Mouse (Mus musculus) stomach, postnatal 0 days (tissue): ENCODE data around the gene Cacna1a. TPM values are rescaled to one million over a fixed set of nuclear protein-coding genes. Genes with fewer than 3 reads are reported as not detected.
A peak's percentile ranks its signal among the peaks of the same experiment; 100 is the strongest.

Experiments used
- ATAC-seq: fragments of 200-750 bp; cut with Nextera tagmentation; 2 replicates; pipeline ENCODE4 v1.8.0; 2017; ENCODE audit not compliant: low FRiP score, low TSS enrichment
- DNase-seq: peaks from one replicate; pipeline ENCODE4 v3.0.0-alpha.2; 2016; ENCODE audit warnings: low spot score
- H3K27ac ChIP-seq: fragments of 300-500 bp; sonication (generic); replicated peaks from 2 replicates; pipeline ENCODE4 v1.5.1; 2014; ENCODE audit warnings: mild to moderate bottlenecking, control low read depth
- H3K27me3 ChIP-seq: fragments of 300-500 bp; sonication (generic); 2 replicates; pipeline ENCODE4 v1.6.1; 2014; ENCODE audit warnings: low read length; ENCODE audit not compliant: control insufficient read depth, insufficient read depth
- H3K36me3 ChIP-seq: fragments of 300-500 bp; sonication (generic); 2 replicates; pipeline ENCODE4 v1.6.1; 2014; ENCODE audit warnings: low read length, mixed read lengths; ENCODE audit not compliant: control insufficient read depth, insufficient read depth
- H3K4me1 ChIP-seq: fragments of 300-500 bp; sonication (generic); replicated peaks from 2 replicates; pipeline ENCODE4 v1.6.1; 2014; ENCODE audit warnings: antibody characterized with exemption; ENCODE audit not compliant: control insufficient read depth, insufficient read depth
- H3K4me2 ChIP-seq: fragments of 300-500 bp; sonication (generic); replicated peaks from 2 replicates; pipeline ENCODE4 v1.6.1; 2014; ENCODE audit warnings: low read depth, mild to moderate bottlenecking, control low read depth, moderate library complexity
- H3K4me3 ChIP-seq: fragments of 300-500 bp; sonication (generic); 2 replicates; pipeline ENCODE4 v1.5.1; 2014; ENCODE audit warnings: low read depth, low read length, control low read depth
- H3K9ac ChIP-seq: fragments of 300-500 bp; sonication (generic); 2 replicates; pipeline ENCODE4 v1.6.1; 2014; ENCODE audit warnings: mild to moderate bottlenecking, low read length, control low read depth, mixed read lengths
- H3K9me3 ChIP-seq: fragments of 300-500 bp; sonication (generic); 2 replicates; pipeline ENCODE4 v1.6.1; 2016; ENCODE audit warnings: low read length; ENCODE audit not compliant: control insufficient read depth
- CTCF ChIP-seq: IDR thresholded peaks from 2 replicates; pipeline ENCODE4 v1.5.1; 2016; ENCODE audit warnings: antibody characterized with exemption, low read depth, mild to moderate bottlenecking, moderate library complexity
- EP300 ChIP-seq: optimal IDR thresholded peaks from 2 replicates; pipeline ENCODE3; 2016; ENCODE audit warnings: antibody characterized with exemption
- WGBS: fragments of 180-500 bp; shearing (Covaris S2); extraction: QIAGEN DNeasy Blood & Tissue Kit; methylation state at CpG from one replicate; pipeline ENCODE4 v1.1.7; 2014; 5-methylcytosine and 5-hydroxymethylcytosine counted together
- polyA plus RNA-seq: library from polyadenylated mRNA; unstranded; fragments of >200 nt; fragmentation: Nextera tagmentation; extraction: Ambion mirVana; gene quantifications from 2 replicates; pipeline ENCODE4 v1.2.1, GENCODE M21; 2015

Cacna1a gene
- polyA plus RNA-seq, 1 experiment from 2014 or later, result 2.9 TPM

DNA sequence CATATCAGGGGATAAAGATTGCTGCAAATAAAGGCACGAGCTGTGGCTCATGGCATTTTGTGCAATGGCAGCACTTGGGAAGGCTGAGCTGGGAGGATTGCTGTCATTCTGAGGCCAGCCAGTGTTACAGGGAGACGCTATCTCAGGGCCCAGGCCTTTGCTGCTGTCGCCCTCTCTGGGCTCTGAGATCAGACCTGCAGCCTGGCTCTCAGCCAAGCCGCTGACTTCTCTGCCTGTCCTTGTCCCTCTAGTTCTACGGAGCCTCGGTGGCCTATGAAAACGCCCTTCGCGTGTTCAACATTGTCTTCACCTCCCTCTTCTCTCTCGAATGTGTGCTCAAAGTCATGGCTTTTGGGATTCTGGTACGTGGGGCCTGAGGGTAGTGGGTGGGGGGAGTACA, 200.3 kb downstream of the Cacna1a start:
- no peak overlapping the region for H3K9ac ChIP-seq
- TF ChIP-seq EP300, result no peak
- TF ChIP-seq CTCF, result no peak
- H3K4me2 ChIP-seq, result no peak overlapping the region
- DNase-seq, result peak; percentile 34
- H3K9me3 ChIP-seq, result no peaks in the 10 kb centered on the region
- no peaks in the 10 kb centered on the region for H3K36me3 ChIP-seq
- ATAC-seq, result no peak
- H3K4me1 ChIP-seq, result no peaks in the 10 kb centered on the region
- no peak overlapping the region for H3K27ac ChIP-seq
- H3K27me3 ChIP-seq, result no peaks in the 10 kb centered on the region
- H3K4me3 ChIP-seq, result no peak overlapping the region
- 72% methylated on average over 11 of the region's 11 CpGs for WGBS

DNA sequence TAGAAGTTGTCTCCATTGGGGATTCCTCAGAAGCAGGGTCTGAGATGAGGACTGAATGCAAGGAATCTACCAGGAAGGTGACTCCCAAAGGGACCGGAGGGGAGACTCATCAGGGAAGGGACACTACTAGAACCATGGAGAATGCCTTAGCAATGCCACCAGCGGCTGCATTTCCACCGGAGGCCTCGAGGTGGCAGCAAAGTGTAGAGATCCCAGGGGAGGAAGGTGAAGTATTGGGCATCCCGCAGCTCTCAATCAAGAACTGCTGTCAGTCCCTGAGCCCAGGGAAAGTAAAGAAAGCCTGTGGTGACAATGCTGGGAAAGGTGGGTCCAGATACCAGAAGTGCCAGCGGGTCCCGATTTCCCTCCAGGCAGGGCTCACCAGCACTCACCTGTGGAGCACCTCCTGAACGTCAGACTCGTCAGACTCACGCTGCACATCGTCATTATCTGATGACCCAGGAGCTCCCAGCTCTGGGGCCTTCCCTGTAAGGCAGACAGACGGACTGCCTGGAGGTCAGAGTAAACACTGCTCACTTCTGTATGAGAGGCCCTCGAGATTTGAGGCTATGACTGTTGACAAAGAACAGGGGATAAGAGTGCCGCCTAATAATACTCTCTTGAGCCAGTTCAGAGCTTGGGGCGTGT, 203.9 kb downstream of the Cacna1a start:
- no peaks in the 10 kb centered on the region for H3K4me1 ChIP-seq
- peak; percentile 90 for TF ChIP-seq CTCF
- TF ChIP-seq EP300, result no peak
- H3K36me3 ChIP-seq, result no peaks in the 10 kb centered on the region
- no peak overlapping the region for H3K4me2 ChIP-seq
- no peaks in the 10 kb centered on the region for H3K27me3 ChIP-seq
- DNase-seq (peak; percentile 82), ATAC-seq (peak; percentile 41; the same call in 1 of the 2 replicates)
- WGBS, result 18% methylated on average over 15 of the region's 15 CpGs
- H3K9me3 ChIP-seq, result no peaks in the 10 kb centered on the region
- no peak overlapping the region for H3K4me3 ChIP-seq
- H3K27ac ChIP-seq, result no peak overlapping the region
- no peak overlapping the region for H3K9ac ChIP-seq

DNA sequence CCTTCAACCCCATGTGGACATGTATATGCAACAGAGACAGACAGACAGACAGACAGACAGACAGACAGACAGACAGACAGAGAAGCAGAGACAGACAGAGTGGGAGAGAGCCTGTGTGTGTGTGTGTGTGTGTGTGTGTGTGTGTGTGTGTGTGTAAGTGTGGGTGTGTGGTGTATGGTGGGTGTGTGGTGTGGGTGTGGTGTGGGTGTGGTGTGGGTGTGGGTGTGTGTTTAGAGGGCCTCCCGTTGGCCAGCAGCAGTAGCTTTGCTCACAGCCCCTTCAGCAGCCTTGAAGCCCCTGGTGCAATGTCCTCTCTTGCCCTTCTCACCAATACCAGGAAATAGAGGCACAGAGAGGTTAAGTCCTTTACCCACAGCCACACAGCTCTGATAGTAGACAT, 204.9 kb downstream of the Cacna1a start:
- Histone ChIP-seq H3K27ac (no peak overlapping the region), H3K9me3 (no peaks in the 10 kb centered on the region), H3K4me2 (no peak overlapping the region), H3K4me3 (no peak overlapping the region), H3K36me3 (no peaks in the 10 kb centered on the region), H3K27me3 (no peaks in the 10 kb centered on the region), H3K4me1 (no peaks in the 10 kb centered on the region), H3K9ac (no peak overlapping the region)
- 27% methylated on average over 1 of the region's 1 CpGs for WGBS
- TF ChIP-seq EP300 (no peak), CTCF (no peak)
- ATAC-seq (no peak), DNase-seq (no peak)

DNA sequence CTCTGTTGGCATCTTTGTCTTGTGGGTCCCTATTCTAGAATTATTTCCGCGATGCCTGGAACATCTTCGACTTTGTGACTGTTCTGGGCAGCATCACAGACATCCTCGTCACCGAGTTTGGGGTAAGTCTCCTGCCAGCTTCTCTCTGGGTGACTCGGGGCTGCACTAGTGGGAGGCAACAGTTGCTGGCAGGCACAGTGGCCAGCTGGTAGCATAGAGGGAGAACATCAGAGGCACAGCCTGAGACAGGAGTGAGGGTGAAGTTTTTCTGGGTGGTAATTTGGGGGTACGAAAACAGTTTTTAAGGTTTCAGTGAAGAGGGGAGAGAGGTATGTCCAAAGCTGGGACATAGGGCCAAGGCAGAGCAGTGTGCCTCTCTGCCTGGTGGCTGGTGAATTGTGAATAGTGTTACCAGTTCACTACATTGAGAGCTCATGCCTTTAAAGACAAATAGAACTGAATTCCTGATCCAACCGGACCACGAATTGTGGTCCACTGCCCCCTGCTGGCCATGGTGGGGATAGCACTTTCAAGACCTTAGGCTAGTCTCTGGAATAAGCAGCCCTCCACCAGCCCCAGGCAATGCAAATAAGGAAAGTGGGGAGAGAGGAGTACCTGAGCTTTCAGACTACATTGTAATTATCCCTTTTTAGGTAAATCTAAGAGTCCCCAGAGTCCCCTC, 206.0 kb downstream of the Cacna1a start:
- no peak overlapping the region for H3K4me3 ChIP-seq
- no peak overlapping the region for H3K9ac ChIP-seq
- H3K4me2 ChIP-seq, result no peak overlapping the region
- no peak overlapping the region for H3K27ac ChIP-seq
- H3K9me3 ChIP-seq, result no peaks in the 10 kb centered on the region
- WGBS, result 68% methylated on average over 9 of the region's 9 CpGs
- peak; percentile 83 for DNase-seq
- no peaks in the 10 kb centered on the region for H3K4me1 ChIP-seq
- TF ChIP-seq CTCF (peak; percentile 91), EP300 (no peak)
- no peaks in the 10 kb centered on the region for H3K27me3 ChIP-seq
- H3K36me3 ChIP-seq, result no peaks in the 10 kb centered on the region
- no peak for ATAC-seq

DNA sequence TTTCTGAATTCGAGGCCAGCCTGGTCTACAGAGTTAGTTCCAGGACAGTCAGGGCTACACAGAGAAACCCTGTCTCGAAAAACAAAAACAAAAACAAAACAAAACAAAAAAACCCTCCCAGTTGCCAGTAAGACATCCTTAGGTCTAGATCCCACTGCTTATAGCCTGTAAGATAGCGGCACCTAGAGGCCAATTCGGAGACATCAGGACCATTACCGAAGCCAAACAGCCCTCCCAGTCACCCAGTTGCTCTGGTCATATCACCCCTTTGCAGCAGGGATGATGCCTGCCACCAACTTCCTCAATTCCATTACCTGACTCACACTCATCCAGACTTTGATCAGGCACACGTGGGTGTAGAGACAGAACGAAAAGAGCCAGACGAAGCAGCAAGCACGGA, 207.4 kb downstream of the Cacna1a start:
- Histone ChIP-seq H3K4me1 (peaks cover 3% of the 10 kb centered on the region; the same call in 1 of the 2 replicates), H3K36me3 (no peaks in the 10 kb centered on the region), H3K4me3 (no peak overlapping the region), H3K4me2 (no peak overlapping the region), H3K9ac (no peak overlapping the region), H3K9me3 (no peaks in the 10 kb centered on the region), H3K27ac (no peak overlapping the region), H3K27me3 (no peaks in the 10 kb centered on the region)
- peak; percentile 60 for DNase-seq
- ATAC-seq, result no peak
- TF ChIP-seq EP300 (no peak), CTCF (peak; percentile 81)
- WGBS, result 20% methylated on average over 9 of the region's 9 CpGs

DNA sequence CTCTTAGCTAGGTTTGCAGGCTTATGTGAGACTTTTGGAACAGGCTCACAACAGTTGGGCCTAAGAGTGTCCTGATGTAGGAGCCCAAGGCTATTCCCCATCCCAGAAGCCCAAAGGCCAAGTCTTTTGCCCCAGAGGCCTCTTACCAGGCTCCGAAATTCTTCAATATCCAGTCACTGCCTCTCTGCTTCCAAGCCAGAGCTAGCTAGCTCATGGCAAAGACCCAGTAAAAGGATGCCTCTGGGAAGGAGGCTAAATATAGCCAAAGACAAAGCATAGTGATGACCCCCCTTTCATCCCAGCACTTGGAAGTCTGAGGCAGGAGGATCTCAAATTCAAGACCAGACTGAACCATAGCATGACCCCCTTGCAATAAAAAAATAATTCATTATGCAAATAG, 211.2 kb downstream of the Cacna1a start:
- ATAC-seq (no peak), DNase-seq (no peak)
- no peak for TF ChIP-seq EP300
- TF ChIP-seq CTCF, result no peak
- Histone ChIP-seq H3K4me3 (no peak overlapping the region), H3K27me3 (no peaks in the 10 kb centered on the region), H3K36me3 (no peaks in the 10 kb centered on the region), H3K9ac (no peak overlapping the region), H3K27ac (no peak overlapping the region), H3K4me1 (peaks cover 4% of the 10 kb centered on the region; the same call in 1 of the 2 replicates), H3K4me2 (no peak overlapping the region), H3K9me3 (no peaks in the 10 kb centered on the region)
- 86% methylated on average over 1 of the region's 1 CpGs for WGBS
